Comparison of ENCODE assay signal across 8 mouse cellular contexts in genomic region chr4:100008371-100009090, GRCm38 (mm10).
DNase-seq lines count a peak whose midpoint lies in the region; ATAC-seq and TF ChIP-seq lines count a peak whose summit lies in the region.

No protein-coding gene starts in this region.

- TF ChIP-seq POLR2A in testis, adult 2 months (IDR thresholded peaks at IDR 0.05; ENCODE audit: control insufficient read depth, low read depth, low read length), result no peak

- H3K36me3 ChIP-seq in forebrain, embryonic 10.5 days (replicated peaks), result no peaks in the 10 kb centered on the region
- no peaks in the 10 kb centered on the region for H3K36me3 ChIP-seq in heart, embryonic 11.5 days (ENCODE audit: control insufficient read depth, insufficient read depth, low read length)
- H3K36me3 ChIP-seq in limb, embryonic 11.5 days (ENCODE audit: control insufficient read depth, insufficient read depth, low read length), result no peaks in the 10 kb centered on the region
- no peaks in the 10 kb centered on the region for H3K36me3 ChIP-seq in midbrain, embryonic 15.5 days (replicated peaks)
- H3K36me3 ChIP-seq in testis, adult 2 months (ENCODE audit: control insufficient read depth, insufficient read depth, low read length), result no peaks in the 10 kb centered on the region

- no peaks in the 10 kb centered on the region for H3K27me3 ChIP-seq in forebrain, embryonic 10.5 days (ENCODE audit: poor library complexity, severe bottlenecking)
- no peaks in the 10 kb centered on the region; the same call in 1 of the 2 replicates for H3K27me3 ChIP-seq in heart, embryonic 11.5 days (ENCODE audit: control insufficient read depth, insufficient read depth, low read length)
- no peaks in the 10 kb centered on the region for H3K27me3 ChIP-seq in limb, embryonic 11.5 days (ENCODE audit: control insufficient read depth, insufficient read depth, low read length)
- H3K27me3 ChIP-seq in midbrain, embryonic 15.5 days (replicated peaks), result no peaks in the 10 kb centered on the region
- no peaks in the 10 kb centered on the region for H3K27me3 ChIP-seq in testis, adult 2 months (ENCODE audit: control insufficient read depth, insufficient read depth, low read length)

- no peak overlapping the region for H3K4me2 ChIP-seq in heart, embryonic 11.5 days
- no peak overlapping the region for H3K4me2 ChIP-seq in limb, embryonic 11.5 days (ENCODE audit: low read depth, severe bottlenecking)
- no peak overlapping the region for H3K4me2 ChIP-seq in midbrain, embryonic 15.5 days

- H3K27ac ChIP-seq in forebrain, embryonic 10.5 days, result peak overlapping the region; percentile 56; the same call in 1 of the 2 replicates
- no peak overlapping the region for H3K27ac ChIP-seq in heart, embryonic 11.5 days (ENCODE audit: low read depth, low read length)
- no peak overlapping the region for H3K27ac ChIP-seq in limb, embryonic 11.5 days (replicated peaks; ENCODE audit: low read depth, low read length)
- no peak overlapping the region for H3K27ac ChIP-seq in midbrain, embryonic 15.5 days
- no peak overlapping the region for H3K27ac ChIP-seq in testis, adult 2 months (ENCODE audit: control insufficient read depth, insufficient read depth, low read depth, low read length)

- no peak overlapping the region for H3K4me3 ChIP-seq in forebrain, embryonic 10.5 days
- no peak overlapping the region for H3K4me3 ChIP-seq in heart, embryonic 11.5 days (ENCODE audit: low read depth, low read length)
- H3K4me3 ChIP-seq in limb, embryonic 11.5 days (ENCODE audit: low read depth, low read length), result no peak overlapping the region
- no peak overlapping the region for H3K4me3 ChIP-seq in midbrain, embryonic 15.5 days
- H3K4me3 ChIP-seq in testis, adult 2 months (ENCODE audit: control insufficient read depth, low read depth, low read length), result no peak overlapping the region

- peak; percentile 35; the same call in 1 of the 2 replicates for ATAC-seq in heart, embryonic 11.5 days (replicated peaks; ENCODE audit: insufficient number of reproducible peaks, low FRiP score, low TSS enrichment)
- ATAC-seq in limb, embryonic 11.5 days (ENCODE audit: insufficient number of reproducible peaks, low FRiP score, low TSS enrichment, low read depth), result 0 out of 2 replicates have a peak, but pooled peaks have one; percentile 57
- peak; percentile 80 for ATAC-seq in midbrain, embryonic 15.5 days (replicated peaks)

- no peak overlapping the region for H3K9ac ChIP-seq in heart, embryonic 11.5 days (ENCODE audit: low read depth, low read length)
- no peak overlapping the region for H3K9ac ChIP-seq in limb, embryonic 11.5 days (ENCODE audit: low read length)
- no peak overlapping the region for H3K9ac ChIP-seq in midbrain, embryonic 15.5 days

- H3K9me3 ChIP-seq in forebrain, embryonic 10.5 days, result no peaks in the 10 kb centered on the region
- H3K9me3 ChIP-seq in heart, embryonic 11.5 days (replicated peaks; ENCODE audit: control insufficient read depth, low read length), result no peaks in the 10 kb centered on the region
- H3K9me3 ChIP-seq in limb, embryonic 11.5 days (ENCODE audit: control insufficient read depth, low read length), result no peaks in the 10 kb centered on the region
- no peaks in the 10 kb centered on the region for H3K9me3 ChIP-seq in midbrain, embryonic 15.5 days

- peak; percentile 50; the same call in 1 of the 2 replicates for TF ChIP-seq CTCF in testis, adult 2 months (IDR thresholded peaks at IDR 0.05; ENCODE audit: control insufficient read depth, insufficient read depth, insufficient replicate concordance, low read depth, low read length)

- DNase-seq in 3134 (ENCODE audit: extremely low read depth, insufficient read length, low spot score), result peak; percentile 49
- peak; percentile 85 for DNase-seq in brain, adult 2 months (ENCODE audit: low read depth, low spot score)
- DNase-seq in forebrain, embryonic 10.5 days (ENCODE audit: extremely low spot score, low spot score), result peak; percentile 63
- DNase-seq in kidney, adult 9 months, result peak; percentile 95
- peak; percentile 79 for DNase-seq in limb, embryonic 11.5 days (ENCODE audit: low spot score)

- 50% methylated on average over 5 of the region's 5 CpGs for WGBS in forebrain, embryonic 10.5 days
- WGBS in heart, embryonic 11.5 days (ENCODE audit: insufficient replicate concordance), result 41% methylated on average over 5 of the region's 5 CpGs
- 34% methylated on average over 5 of the region's 5 CpGs for WGBS in limb, embryonic 11.5 days
- WGBS in midbrain, embryonic 15.5 days, result 44% methylated on average over 5 of the region's 5 CpGs

- H3K4me1 ChIP-seq in forebrain, embryonic 10.5 days, result peaks cover 20% of the 10 kb centered on the region
- no peaks in the 10 kb centered on the region for H3K4me1 ChIP-seq in heart, embryonic 11.5 days (ENCODE audit: control insufficient read depth, insufficient read depth, low read length)
- H3K4me1 ChIP-seq in limb, embryonic 11.5 days (ENCODE audit: control insufficient read depth, insufficient read depth, low read length), result no peaks in the 10 kb centered on the region
- H3K4me1 ChIP-seq in midbrain, embryonic 15.5 days, result no peaks in the 10 kb centered on the region; the same call in 1 of the 2 replicates
- H3K4me1 ChIP-seq in testis, adult 2 months (ENCODE audit: control insufficient read depth, insufficient read depth, low read length), result no peaks in the 10 kb centered on the region; the same call in 1 of the 2 replicates
